Mouse (Mus musculus): ENCODE results near the gene Mapk13. TPM values are rescaled to one million over a fixed set of nuclear protein-coding genes. Genes with fewer than 3 reads are reported as not detected.
"Not testable (repeated sequence)": the region's sequence is repeated elsewhere in the genome, so short reads cannot be mapped to it uniquely, and the experiment has no call there.

Mapk13 gene
- total RNA-seq (2014; fragmentation: Nextera tagmentation) (not detected in 2 replicates), total RNA-seq (2017) (0.22 TPM in 1 of 2 replicates, not detected in the other), polyA plus RNA-seq (2012) (not detected in 2 replicates)

DNA sequence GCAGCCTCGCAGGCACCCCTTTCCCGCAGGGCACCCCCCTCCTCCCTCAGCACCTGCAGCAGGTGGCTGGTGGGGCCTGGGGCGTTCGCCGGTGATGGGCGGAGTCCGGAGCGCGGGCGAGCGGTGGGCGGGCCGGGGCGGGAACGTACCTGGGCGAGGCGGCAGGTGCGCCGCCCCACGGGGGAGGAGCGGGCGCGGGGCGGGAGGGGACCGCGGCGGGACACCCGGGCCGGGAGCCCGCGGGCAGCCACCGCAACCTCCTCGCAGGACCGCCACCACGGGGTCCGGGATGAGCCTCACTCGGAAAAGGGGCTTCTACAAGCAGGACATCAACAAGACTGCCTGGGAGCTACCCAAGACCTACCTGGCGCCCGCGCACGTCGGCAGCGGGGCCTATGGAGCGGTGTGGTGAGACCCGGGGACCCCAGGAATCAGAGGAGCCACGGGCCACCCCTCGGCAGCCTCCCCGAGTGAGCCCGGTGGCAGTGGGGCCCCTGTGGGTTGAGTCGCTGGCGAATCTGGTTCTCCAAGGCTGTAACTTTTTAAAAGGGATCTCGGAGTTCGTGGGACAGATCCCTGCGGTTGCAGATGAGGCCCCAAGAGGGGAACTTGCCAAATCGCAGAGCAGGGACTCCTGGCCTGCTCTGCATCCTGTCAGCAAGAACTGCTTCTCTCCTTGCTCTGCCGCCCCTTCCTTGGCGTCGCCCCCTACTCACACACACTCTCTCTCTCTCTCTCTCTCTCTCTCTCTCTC lies at the start of gene Mapk13:
TSS of gene Mapk13 (plus strand) at position 177 of the 754 bp plus-strand sequence.
- ATAC-seq (ENCODE audit: extremely low read depth, insufficient number of reproducible peaks, low FRiP score, poor library complexity, severe bottlenecking) (no peak), DNase-seq (ENCODE audit: low spot score) (no peak)
- H3K36me3 ChIP-seq (replicated peaks): no peaks in the 10 kb centered on the region
- peaks cover 1% of the 10 kb centered on the region for H3K9me3 ChIP-seq (replicated peaks)
- H3K4me1 ChIP-seq (ENCODE audit: insufficient read depth, low read depth, low read length): no peaks in the 10 kb centered on the region
- H3K27me3 ChIP-seq (ENCODE audit: insufficient read depth, low read length): peaks cover 23% of the 10 kb centered on the region; the same call in 1 of the 2 replicates
- H3K4me3 ChIP-seq (ENCODE audit: low read depth, low read length): no peak within 1 kb of the TSS
- TF ChIP-seq TAL1 (conservative IDR thresholded peaks at IDR 0.05; ENCODE audit: low read depth, low read length): no peak
- TF ChIP-seq CTCF (IDR thresholded peaks at IDR 0.05; ENCODE audit: low read depth, low read length): no peak
- no peak for TF ChIP-seq POLR2AphosphoS5 (IDR thresholded peaks at IDR 0.05; ENCODE audit: insufficient replicate concordance, low read depth, low read length)
- TF ChIP-seq GATA1 (IDR thresholded peaks at IDR 0.05; ENCODE audit: borderline replicate concordance, low read length): no peak
- no peak for TF ChIP-seq GATA2 (IDR thresholded peaks at IDR 0.05; ENCODE audit: borderline replicate concordance, low read depth, low read length)

DNA sequence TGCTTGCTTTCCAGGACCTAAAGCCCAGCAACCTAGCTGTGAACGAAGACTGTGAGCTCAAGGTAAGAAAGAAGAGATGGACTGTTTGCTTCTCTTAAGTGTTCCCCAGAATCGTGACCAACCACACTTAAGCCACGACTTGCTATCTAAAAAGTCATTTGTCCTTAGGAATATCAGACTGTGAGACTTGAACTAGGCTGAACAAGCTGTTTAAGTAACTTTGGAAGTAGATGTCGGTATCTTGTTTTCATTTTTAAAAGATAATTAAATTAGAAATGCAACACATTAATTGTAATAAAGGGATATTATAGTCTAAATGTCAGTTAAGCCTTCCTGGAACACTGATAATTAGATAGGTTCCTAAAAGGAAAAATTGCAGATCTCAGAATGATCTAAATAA lies 43.3 kb upstream of the Mapk13 start, which contains the start of gene AC170998.1:
TSS of gene AC170998.1 (plus strand) at position 301 of the 400 bp plus-strand sequence.
- Histone ChIP-seq H3K4me3 (ENCODE audit: low read depth, low read length) (no peak within 1 kb of the TSS), H3K36me3 (replicated peaks) (peaks cover 91% of the 10 kb centered on the region), H3K9me3 (replicated peaks) (no peaks in the 10 kb centered on the region), H3K27me3 (ENCODE audit: insufficient read depth, low read length) (no peaks in the 10 kb centered on the region), H3K4me1 (ENCODE audit: insufficient read depth, low read depth, low read length) (peaks cover 2% of the 10 kb centered on the region; the same call in 1 of the 2 replicates)
- ATAC-seq (ENCODE audit: extremely low read depth, insufficient number of reproducible peaks, low FRiP score, poor library complexity, severe bottlenecking) (no peak), DNase-seq (ENCODE audit: low spot score) (no peak)
- TF ChIP-seq TAL1 (conservative IDR thresholded peaks at IDR 0.05; ENCODE audit: low read depth, low read length): no peak
- no peak for TF ChIP-seq CTCF (IDR thresholded peaks at IDR 0.05; ENCODE audit: low read depth, low read length)
- TF ChIP-seq GATA1 (IDR thresholded peaks at IDR 0.05; ENCODE audit: borderline replicate concordance, low read length): no peak
- TF ChIP-seq POLR2AphosphoS5 (IDR thresholded peaks at IDR 0.05; ENCODE audit: insufficient replicate concordance, low read depth, low read length): no peak
- no peak for TF ChIP-seq GATA2 (IDR thresholded peaks at IDR 0.05; ENCODE audit: borderline replicate concordance, low read depth, low read length)

DNA sequence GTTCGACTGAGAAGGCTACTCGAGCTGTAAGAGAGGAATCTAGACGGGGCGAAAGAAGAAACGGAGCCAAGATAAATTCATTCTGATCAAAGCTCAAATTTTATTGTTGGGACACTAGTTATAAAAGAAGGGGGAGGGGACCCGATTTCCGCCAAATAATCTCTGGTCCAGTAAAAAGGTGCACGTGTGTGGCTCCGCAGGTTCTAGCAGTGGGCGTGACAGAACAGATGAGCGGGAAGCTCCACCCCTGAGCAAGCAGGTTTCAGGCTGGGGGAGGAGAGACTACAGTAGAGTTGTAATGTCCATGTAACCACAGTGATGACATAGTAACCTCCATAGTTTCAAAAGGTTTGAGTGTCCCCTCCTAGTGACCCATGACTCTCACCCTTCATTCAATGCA lies 41.6 kb upstream of the Mapk13 start:
- H3K4me1 ChIP-seq (ENCODE audit: insufficient read depth, low read depth, low read length); H3K27me3 ChIP-seq (ENCODE audit: insufficient read depth, low read length); ATAC-seq (ENCODE audit: extremely low read depth, insufficient number of reproducible peaks, low FRiP score, poor library complexity, severe bottlenecking); H3K4me3 ChIP-seq (ENCODE audit: low read depth, low read length); DNase-seq (ENCODE audit: low spot score); H3K9me3 ChIP-seq (replicated peaks): not testable (repeated sequence)
- peaks cover 91% of the 10 kb centered on the region for H3K36me3 ChIP-seq (replicated peaks)

DNA sequence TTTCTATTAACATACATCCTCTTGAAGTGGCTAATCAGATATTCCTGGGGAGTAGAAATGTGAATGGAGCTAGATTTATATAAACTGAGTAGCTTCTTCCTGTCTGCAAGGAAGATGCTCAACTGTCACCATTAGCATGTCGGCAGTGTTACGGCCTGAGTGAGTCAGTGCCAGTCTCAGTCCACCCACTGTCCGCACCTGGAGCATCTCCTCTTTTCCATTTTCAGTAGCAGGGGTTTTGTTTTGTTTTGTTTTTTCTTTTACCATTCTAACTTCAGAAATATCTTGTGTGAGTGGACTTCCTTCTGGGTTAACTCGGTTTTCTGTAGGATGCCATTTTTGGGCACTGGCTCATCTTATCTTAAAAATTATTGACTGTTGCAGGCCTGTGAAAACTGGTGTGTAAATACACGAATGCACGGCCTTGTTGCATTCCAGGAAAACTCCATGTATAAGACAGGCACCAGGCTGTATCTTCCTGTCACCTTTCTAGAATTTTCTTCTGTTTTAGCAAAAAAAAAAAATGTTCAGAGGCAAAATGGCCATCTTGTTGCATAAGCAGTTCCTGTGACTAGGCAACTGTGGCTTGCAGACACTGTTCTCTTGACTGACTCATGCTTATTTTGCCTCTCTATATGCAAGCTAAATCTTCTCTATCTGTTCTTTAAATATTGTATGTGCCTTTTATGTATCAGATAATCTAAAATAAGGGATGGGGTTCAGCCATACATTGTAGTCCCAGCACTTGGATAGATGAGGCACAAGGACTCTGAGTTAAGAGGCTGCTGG lies 33.6 kb upstream of the Mapk13 start:
- no peak overlapping the region for H3K4me3 ChIP-seq (ENCODE audit: low read depth, low read length)
- no peaks in the 10 kb centered on the region for H3K27me3 ChIP-seq (ENCODE audit: insufficient read depth, low read length)
- H3K9me3 ChIP-seq (replicated peaks): no peaks in the 10 kb centered on the region
- peaks cover 13% of the 10 kb centered on the region for H3K4me1 ChIP-seq (ENCODE audit: insufficient read depth, low read depth, low read length)
- DNase-seq (ENCODE audit: low spot score) (no peak), ATAC-seq (ENCODE audit: extremely low read depth, insufficient number of reproducible peaks, low FRiP score, poor library complexity, severe bottlenecking) (no peak)
- TF ChIP-seq CTCF (IDR thresholded peaks at IDR 0.05; ENCODE audit: low read depth, low read length) (no peak), GATA2 (IDR thresholded peaks at IDR 0.05; ENCODE audit: borderline replicate concordance, low read depth, low read length) (no peak), POLR2AphosphoS5 (IDR thresholded peaks at IDR 0.05; ENCODE audit: insufficient replicate concordance, low read depth, low read length) (no peak), GATA1 (IDR thresholded peaks at IDR 0.05; ENCODE audit: borderline replicate concordance, low read length) (no peak), TAL1 (conservative IDR thresholded peaks at IDR 0.05; ENCODE audit: low read depth, low read length) (no peak)
- H3K36me3 ChIP-seq (replicated peaks): peaks cover 95% of the 10 kb centered on the region

DNA sequence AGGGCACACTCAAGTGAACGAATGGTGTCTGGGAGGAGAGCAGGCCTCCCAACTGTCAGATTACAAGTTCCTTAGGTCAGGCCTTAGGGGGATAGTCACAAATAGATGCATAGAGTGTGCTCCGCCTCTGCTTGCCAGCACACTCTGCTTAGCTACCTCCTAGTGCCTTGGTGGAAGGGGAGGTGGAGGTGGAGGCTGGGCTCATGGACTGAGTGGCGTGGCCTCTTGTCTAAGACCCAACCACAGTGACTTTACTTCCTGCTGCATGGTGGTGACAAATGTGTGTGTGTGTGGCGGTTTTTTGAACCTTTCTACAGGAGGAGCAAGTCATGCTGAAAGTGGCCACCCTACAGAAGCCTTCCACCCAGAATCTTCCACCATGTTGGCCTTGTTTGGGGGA lies 32.6 kb upstream of the Mapk13 start:
- ATAC-seq (ENCODE audit: extremely low read depth, insufficient number of reproducible peaks, low FRiP score, poor library complexity, severe bottlenecking) (no peak), DNase-seq (ENCODE audit: low spot score) (no peak)
- Histone ChIP-seq H3K4me3 (ENCODE audit: low read depth, low read length) (no peak overlapping the region), H3K27me3 (ENCODE audit: insufficient read depth, low read length) (no peaks in the 10 kb centered on the region), H3K9me3 (replicated peaks) (no peaks in the 10 kb centered on the region), H3K36me3 (replicated peaks) (peaks cover 95% of the 10 kb centered on the region), H3K4me1 (ENCODE audit: insufficient read depth, low read depth, low read length) (peaks cover 13% of the 10 kb centered on the region)
- TF ChIP-seq GATA1 (IDR thresholded peaks at IDR 0.05; ENCODE audit: borderline replicate concordance, low read length): no peak
- no peak for TF ChIP-seq GATA2 (IDR thresholded peaks at IDR 0.05; ENCODE audit: borderline replicate concordance, low read depth, low read length)
- TF ChIP-seq TAL1 (conservative IDR thresholded peaks at IDR 0.05; ENCODE audit: low read depth, low read length): no peak
- no peak for TF ChIP-seq CTCF (IDR thresholded peaks at IDR 0.05; ENCODE audit: low read depth, low read length)
- TF ChIP-seq POLR2AphosphoS5 (IDR thresholded peaks at IDR 0.05; ENCODE audit: insufficient replicate concordance, low read depth, low read length): no peak

DNA sequence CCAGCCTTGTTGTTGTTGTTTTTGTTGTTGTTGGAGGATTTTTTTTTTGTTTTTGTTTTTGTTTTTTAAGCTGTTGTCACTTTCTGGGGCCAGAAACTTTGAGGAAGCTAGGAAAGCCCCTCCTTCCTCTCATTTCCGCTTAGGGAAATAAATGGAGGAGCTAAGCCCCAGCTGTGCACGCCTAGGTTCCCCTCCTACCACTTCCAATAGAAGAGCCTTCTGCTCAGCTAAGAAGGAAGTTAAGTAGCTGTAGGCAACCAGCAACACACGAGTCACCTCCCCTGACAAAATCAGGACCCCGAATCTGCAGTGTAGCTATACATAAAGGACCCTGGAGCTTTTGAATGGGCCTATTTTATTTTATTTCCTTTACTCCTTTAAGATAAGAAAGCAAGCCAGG lies 31.1 kb upstream of the Mapk13 start:
- H3K9me3 ChIP-seq (replicated peaks): no peaks in the 10 kb centered on the region
- ATAC-seq (ENCODE audit: extremely low read depth, insufficient number of reproducible peaks, low FRiP score, poor library complexity, severe bottlenecking): no peak
- no peak for DNase-seq (ENCODE audit: low spot score)
- H3K36me3 ChIP-seq (replicated peaks): peaks cover 94% of the 10 kb centered on the region
- H3K4me3 ChIP-seq (ENCODE audit: low read depth, low read length): no peak overlapping the region
- no peaks in the 10 kb centered on the region for H3K27me3 ChIP-seq (ENCODE audit: insufficient read depth, low read length)
- TF ChIP-seq CTCF (IDR thresholded peaks at IDR 0.05; ENCODE audit: low read depth, low read length): no peak
- TF ChIP-seq GATA2 (IDR thresholded peaks at IDR 0.05; ENCODE audit: borderline replicate concordance, low read depth, low read length): no peak
- no peak for TF ChIP-seq POLR2AphosphoS5 (IDR thresholded peaks at IDR 0.05; ENCODE audit: insufficient replicate concordance, low read depth, low read length)
- TF ChIP-seq GATA1 (IDR thresholded peaks at IDR 0.05; ENCODE audit: borderline replicate concordance, low read length): no peak
- no peak for TF ChIP-seq TAL1 (conservative IDR thresholded peaks at IDR 0.05; ENCODE audit: low read depth, low read length)
- H3K4me1 ChIP-seq (ENCODE audit: insufficient read depth, low read depth, low read length): peaks cover 13% of the 10 kb centered on the region
